ENCODE assay signal across 10 mouse cellular contexts in the genomic region with DNA sequence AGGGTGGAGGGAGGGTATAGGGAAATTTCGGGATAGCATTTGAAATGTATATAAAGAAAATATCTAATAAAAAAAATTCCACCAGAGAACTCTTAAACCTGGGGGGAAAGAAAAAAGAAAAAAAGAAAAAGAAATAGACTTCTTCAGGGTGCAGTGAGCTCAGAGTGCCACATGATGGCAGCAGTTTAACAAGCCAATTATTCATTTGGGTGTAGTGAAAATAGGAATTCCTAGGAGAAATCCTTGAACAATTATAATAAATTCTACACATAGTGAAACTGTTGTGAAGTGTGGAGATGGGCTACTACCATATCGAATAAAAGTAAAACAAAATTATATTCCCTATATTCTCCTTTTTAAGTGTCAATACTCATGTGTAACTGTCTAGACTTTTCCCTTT.
DNase-seq lines count a peak whose midpoint lies in the region; ATAC-seq and TF ChIP-seq lines count a peak whose summit lies in the region.
"Had no signal": no experiment of that assay in that cellular context is flagged by ENCODE, and none has a peak within 500 bp of the region (broad histone marks: within the 10 kb centered on the region; RNA-seq: fewer than 3 reads in every experiment).

No protein-coding gene starts in this region.

- ATAC-seq in forebrain, embryonic 14.5 days = 0 out of 2 replicates have a peak, but pooled peaks have one; percentile 20
- ATAC-seq in forebrain, embryonic 11.5 days (replicated peaks; ENCODE audit: low FRiP score) = no peak
- ATAC-seq in frontal cortex, adult (ENCODE audit: low TSS enrichment) = no peak
- no peak for ATAC-seq in erythroblast, adult 5-6 weeks (replicated peaks; ENCODE audit: low FRiP score, poor library complexity, severe bottlenecking)
- ATAC-seq: forebrain, embryonic 15.5 days had no signal

- H3K4me3 ChIP-seq in forebrain, embryonic 14.5 days (ENCODE audit: low read depth, low read length) = no peak overlapping the region
- H3K4me3 ChIP-seq in forebrain, embryonic 11.5 days (ENCODE audit: low read depth, low read length) = no peak overlapping the region
- H3K4me3 ChIP-seq in left cerebral cortex, adult 2 months = no peak overlapping the region
- H3K4me3 ChIP-seq: forebrain, embryonic 15.5 days; liver, embryonic 13.5 days had no signal

- H3K9ac ChIP-seq in forebrain, embryonic 14.5 days (ENCODE audit: low read length) = no peak overlapping the region
- no peak overlapping the region for H3K9ac ChIP-seq in forebrain, embryonic 11.5 days (ENCODE audit: low read length)
- H3K9ac ChIP-seq: forebrain, embryonic 15.5 days; liver, embryonic 13.5 days had no signal

- no peak overlapping the region for H3K27ac ChIP-seq in forebrain, embryonic 14.5 days (ENCODE audit: low read depth, low read length)
- H3K27ac ChIP-seq in forebrain, embryonic 11.5 days (ENCODE audit: low read depth, low read length) = no peak overlapping the region
- no peak overlapping the region for H3K27ac ChIP-seq in left cerebral cortex, adult 2 months
- H3K27ac ChIP-seq: forebrain, embryonic 15.5 days; liver, embryonic 13.5 days had no signal

- H3K27me3 ChIP-seq in forebrain, embryonic 14.5 days (replicated peaks; ENCODE audit: control insufficient read depth, insufficient read depth, low read length) = no peaks in the 10 kb centered on the region
- H3K27me3 ChIP-seq in forebrain, embryonic 11.5 days (ENCODE audit: control insufficient read depth, insufficient read depth, low read length) = no peaks in the 10 kb centered on the region
- H3K27me3 ChIP-seq: forebrain, embryonic 15.5 days; liver, embryonic 13.5 days had no signal

- intact Hi-C loops in left cerebral cortex, adult 2 months (cut with DNase I) = loop anchor here (1.0 to 2.0 kb wide), 2 partner anchors 110 to 318 kb away; a partner anchor contains a TSS
- intact Hi-C loops in left cerebral cortex, postnatal 36 days (cut with DNase I) = loop anchor here (5.0 kb wide), 2 partner anchors 138 to 318 kb away; no protein-coding TSS in a partner anchor

- TF ChIP-seq CTCF in left cerebral cortex, adult 2 months (IDR thresholded peaks at IDR 0.05) = peak; percentile 71

- H3K4me2 ChIP-seq in forebrain, embryonic 14.5 days (ENCODE audit: low read length) = no peak overlapping the region
- H3K4me2 ChIP-seq in forebrain, embryonic 11.5 days (ENCODE audit: low read depth, low read length, severe bottlenecking) = no peak overlapping the region
- H3K4me2 ChIP-seq: forebrain, embryonic 15.5 days; liver, embryonic 13.5 days had no signal

- H3K36me3 ChIP-seq in forebrain, embryonic 14.5 days (ENCODE audit: control insufficient read depth, insufficient read depth, low read length) = no peaks in the 10 kb centered on the region
- H3K36me3 ChIP-seq in forebrain, embryonic 11.5 days (ENCODE audit: control insufficient read depth, insufficient read depth, low read length) = no peaks in the 10 kb centered on the region
- H3K36me3 ChIP-seq: forebrain, embryonic 15.5 days; liver, embryonic 13.5 days had no signal

- 28% methylated on average over 2 of the region's 2 CpGs for WGBS in forebrain, embryonic 14.5 days
- WGBS in forebrain, embryonic 11.5 days = 35% methylated on average over 2 of the region's 2 CpGs

- H3K9me3 ChIP-seq in forebrain, embryonic 14.5 days (replicated peaks; ENCODE audit: control insufficient read depth, low read length) = no peaks in the 10 kb centered on the region
- no peaks in the 10 kb centered on the region for H3K9me3 ChIP-seq in forebrain, embryonic 11.5 days (ENCODE audit: control insufficient read depth, low read length)
- H3K9me3 ChIP-seq: forebrain, embryonic 15.5 days; liver, embryonic 13.5 days had no signal

- peak; percentile 55 for DNase-seq in forebrain, embryonic 14.5 days (ENCODE audit: low spot score)
- DNase-seq in forebrain, embryonic 11.5 days (ENCODE audit: low spot score) = no peak
- DNase-seq in left cerebral cortex, adult 2 months (ENCODE audit: extremely low spot score in 1 of 2, low spot score in 2 of 2) = no peak
- no peak for DNase-seq in left cerebral cortex, postnatal 36 days (ENCODE audit: low spot score in 2 of 2)
- peak; percentile 6 for DNase-seq in 416B (ENCODE audit: low read depth)
- DNase-seq in ZHBTc4 (ENCODE audit: low read depth, low spot score) = peak; percentile 1
- DNase-seq: liver, embryonic 13.5 days had no signal

- no peaks in the 10 kb centered on the region for H3K4me1 ChIP-seq in forebrain, embryonic 14.5 days (ENCODE audit: control insufficient read depth, insufficient read depth, low read length)
- no peaks in the 10 kb centered on the region for H3K4me1 ChIP-seq in forebrain, embryonic 11.5 days (replicated peaks; ENCODE audit: control insufficient read depth, insufficient read depth, low read length)
- H3K4me1 ChIP-seq: forebrain, embryonic 15.5 days; liver, embryonic 13.5 days had no signal

Comparison
In these comparisons a context has a peak if more than half of its experiments do, and no peak if none do; other contexts are left out.
1. DNase-seq: peak in forebrain, embryonic 14.5 days (single experiment), 416B (single experiment) and ZHBTc4 (single experiment); none in forebrain, embryonic 11.5 days (single experiment), left cerebral cortex, adult 2 months (0 of 2) and left cerebral cortex, postnatal 36 days (0 of 2).